Mouse (Mus musculus) MEL (cell line): Measurements from ENCODE around the gene Cilp. TPM values are rescaled to one million over a fixed set of nuclear protein-coding genes. Genes with fewer than 3 reads are reported as not detected.

Source experiments
- DNase-seq: peaks from one replicate; pipeline ENCODE4 v3.0.0; 2011; ENCODE audit warnings: low read depth, low spot score
- H3K27ac ChIP-seq: 2 replicates; pipeline ENCODE4 v1.5.1; 2012; ENCODE audit warnings: low read depth, mild to moderate bottlenecking, control low read depth, low read length, moderate library complexity; ENCODE audit not compliant: control insufficient read depth
- H3K27me3 ChIP-seq, 2 experiments: fragments of 150-350 bp in 1 of 2; sonication (generic) in 1 of 2; 2 replicates each; pipeline ENCODE4 v1.6.1; 2012; ENCODE audit warnings: low read length in 2 of 2, mild to moderate bottlenecking in 2 of 2, improper control_type of control experiment in 1 of 2, moderate library complexity in 1 of 2; ENCODE audit not compliant: insufficient read depth in 2 of 2, control insufficient read depth in 1 of 2
- H3K36me3 ChIP-seq, 2 experiments: 2 replicates each; pipeline ENCODE4 v1.6.1; 2012 to 2014; ENCODE audit warnings: low read length in 2 of 2, improper control_type of control experiment in 1 of 2, inconsistent platforms in 1 of 2, mild to moderate bottlenecking in 1 of 2; ENCODE audit not compliant: insufficient read depth in 2 of 2, control insufficient read depth in 1 of 2
- H3K4me1 ChIP-seq, 2 experiments: fragments of 150-350 bp in 1 of 2; sonication (generic) in 1 of 2; 2 replicates each; pipeline ENCODE4 v1.6.1; 2012; ENCODE audit warnings: low read length in 2 of 2, improper control_type of control experiment in 1 of 2, mild to moderate bottlenecking in 1 of 2; ENCODE audit not compliant: insufficient read depth in 2 of 2, control insufficient read depth in 1 of 2
- H3K4me3 ChIP-seq, 2 experiments: fragments of 150-350 bp in 1 of 2; sonication (generic) in 1 of 2; 2 replicates each; pipeline ENCODE4 v1.5.1; 2012; ENCODE audit warnings: low read depth in 2 of 2, low read length in 2 of 2, mild to moderate bottlenecking in 2 of 2, moderate library complexity in 2 of 2, control low read depth in 1 of 2, improper control_type of control experiment in 1 of 2; ENCODE audit not compliant: control insufficient read depth in 1 of 2, insufficient read depth in 1 of 2
- H3K79me2 ChIP-seq: 2 replicates; pipeline ENCODE4 v1.6.1; 2012; ENCODE audit warnings: mild to moderate bottlenecking, low read length, moderate library complexity; ENCODE audit not compliant: control insufficient read depth, poor library complexity, insufficient read depth
- H3K9ac ChIP-seq: 2 replicates; pipeline ENCODE4 v1.6.1; 2012; ENCODE audit warnings: low read depth, mild to moderate bottlenecking, control low read depth, low read length, moderate library complexity; ENCODE audit not compliant: control insufficient read depth, poor library complexity, severe bottlenecking
- H3K9me3 ChIP-seq: fragments of 150-350 bp; sonication (generic); replicated peaks from 2 replicates; pipeline ENCODE4 v1.6.1; 2012; ENCODE audit warnings: mild to moderate bottlenecking, low read length, improper control_type of control experiment, moderate library complexity; ENCODE audit not compliant: insufficient read depth
- CHD1 ChIP-seq: IDR thresholded peaks from 2 replicates; pipeline ENCODE4 v1.6.1; 2012; ENCODE audit warnings: low read depth, mild to moderate bottlenecking, inconsistent platforms, low read length, improper control_type of control experiment
- CHD2 ChIP-seq: IDR thresholded peaks from 2 replicates; pipeline ENCODE4 v1.6.1; 2011; ENCODE audit warnings: low read length, improper control_type of control experiment
- CTCF ChIP-seq, 3 experiments: IDR thresholded peaks in 2 of 3; conservative IDR thresholded peaks in 1 of 3; 2 replicates each; pipeline ENCODE4 v1.5.1; 2011 to 2012; ENCODE audit warnings: low read length in 3 of 3, low read depth in 2 of 3, mild to moderate bottlenecking in 2 of 3, improper control_type of control experiment in 1 of 3, inconsistent platforms in 1 of 3, mixed read lengths in 1 of 3, moderate library complexity in 1 of 3; ENCODE audit not compliant: control insufficient read depth in 1 of 3, insufficient read depth in 1 of 3, poor library complexity in 1 of 3, severe bottlenecking in 1 of 3
- E2F4 ChIP-seq: IDR thresholded peaks from 2 replicates; pipeline ENCODE4 v1.6.1; 2011; ENCODE audit warnings: low read depth, low read length, improper control_type of control experiment, borderline replicate concordance
- EP300 ChIP-seq, 2 experiments: IDR thresholded peaks; 2 replicates each; pipeline ENCODE4 v1.6.1; 2011; ENCODE audit warnings: improper control_type of control experiment in 2 of 2, low read length in 2 of 2, low read depth in 1 of 2, mild to moderate bottlenecking in 1 of 2
- ETS1 ChIP-seq: IDR thresholded peaks from 2 replicates; pipeline ENCODE4 v1.6.1; 2012; ENCODE audit warnings: low read depth, mild to moderate bottlenecking, inconsistent platforms, low read length, improper control_type of control experiment, moderate library complexity
- GABPA ChIP-seq: IDR thresholded peaks from 2 replicates; pipeline ENCODE4 v1.6.1; 2012; ENCODE audit warnings: low read depth, mild to moderate bottlenecking, inconsistent platforms, low read length, improper control_type of control experiment, moderate library complexity
- GATA1 ChIP-seq: IDR thresholded peaks from 2 replicates; pipeline ENCODE4 v1.6.1; 2011; ENCODE audit warnings: low read depth, low read length, improper control_type of control experiment
- HCFC1 ChIP-seq: IDR thresholded peaks from 2 replicates; pipeline ENCODE4 v1.6.1; 2012; ENCODE audit warnings: low read depth, mild to moderate bottlenecking, inconsistent platforms, low read length, improper control_type of control experiment, moderate library complexity
- JUND ChIP-seq: IDR thresholded peaks from 2 replicates; pipeline ENCODE4 v1.6.1; 2011; ENCODE audit warnings: low read depth, mild to moderate bottlenecking, improper control_type of control experiment, low read length
- MAFK ChIP-seq: IDR thresholded peaks from 2 replicates; pipeline ENCODE4 v1.6.1; 2011; ENCODE audit warnings: low read depth, mild to moderate bottlenecking, low read length, improper control_type of control experiment, borderline replicate concordance
- MAZ ChIP-seq: IDR thresholded peaks from 2 replicates; pipeline ENCODE4 v1.6.1; 2012; ENCODE audit warnings: low read depth, mild to moderate bottlenecking, inconsistent platforms, low read length, improper control_type of control experiment
- MEF2A ChIP-seq: IDR thresholded peaks from 2 replicates; pipeline ENCODE4 v1.6.1; 2014; ENCODE audit warnings: low read depth, mild to moderate bottlenecking, inconsistent platforms, low read length, improper control_type of control experiment; ENCODE audit not compliant: poor library complexity, insufficient replicate concordance, severe bottlenecking; ENCODE audit errors: extremely low read depth
- MYC ChIP-seq: IDR thresholded peaks from 2 replicates; pipeline ENCODE4 v1.6.1; 2011; ENCODE audit warnings: low read depth, mild to moderate bottlenecking, low read length, improper control_type of control experiment, moderate library complexity
- NELFE ChIP-seq: IDR thresholded peaks from 2 replicates; pipeline ENCODE4 v1.6.1; 2011; ENCODE audit warnings: low read depth, low read length, improper control_type of control experiment
- POLR2A ChIP-seq, 2 experiments: IDR thresholded peaks; 2 replicates each; pipeline ENCODE4 v1.6.1; 2011 to 2012; ENCODE audit warnings: low read length in 2 of 2, mild to moderate bottlenecking in 2 of 2, control low read depth in 1 of 2, improper control_type of control experiment in 1 of 2, low read depth in 1 of 2, moderate library complexity in 1 of 2; ENCODE audit not compliant: control insufficient read depth in 1 of 2, insufficient read depth in 1 of 2, poor library complexity in 1 of 2
- RCOR1 ChIP-seq: IDR thresholded peaks from 2 replicates; pipeline ENCODE4 v1.6.1; 2012; ENCODE audit warnings: low read depth, mild to moderate bottlenecking, inconsistent platforms, low read length, improper control_type of control experiment
- TAL1 ChIP-seq: IDR thresholded peaks from 2 replicates; pipeline ENCODE4 v1.6.1; 2012; ENCODE audit warnings: mild to moderate bottlenecking, inconsistent platforms, low read length, moderate library complexity, mixed read lengths
- TCF12 ChIP-seq: IDR thresholded peaks from 2 replicates; pipeline ENCODE4 v1.6.1; 2014; ENCODE audit warnings: low read depth, mild to moderate bottlenecking, inconsistent platforms, low read length, improper control_type of control experiment, moderate library complexity
- ZC3H11A ChIP-seq: IDR thresholded peaks from 2 replicates; pipeline ENCODE4 v1.6.1; 2012; ENCODE audit warnings: low read depth, mild to moderate bottlenecking, inconsistent platforms, low read length, improper control_type of control experiment
- polyA plus RNA-seq, 2 experiments: library from polyadenylated mRNA; stranded (reverse) in 1 of 2; unstranded in 1 of 2; fragments of >175 nt in 1 of 2; fragments of >200 nt in 1 of 2; gene quantifications; 2 replicates each; pipeline versions ENCODE4 v1.2.1 to v1.2.4; 2012; ENCODE audit warnings: low replicate concordance in 2 of 2, low read depth in 1 of 2; ENCODE audit not compliant: insufficient read length in 2 of 2, insufficient read depth in 1 of 2, missing spikeins in 1 of 2
- total RNA-seq: library from RNA; depleted of rRNA; stranded (reverse); fragments of 300-350 nt; gene quantifications from 2 replicates; pipeline ENCODE4 v1.2.3, GENCODE M21; 2012; rRNA removed

Gene Cilp
- total and polyA plus RNA-seq, 3 experiments, result 0.01 TPM; not detected in 2

DNA sequence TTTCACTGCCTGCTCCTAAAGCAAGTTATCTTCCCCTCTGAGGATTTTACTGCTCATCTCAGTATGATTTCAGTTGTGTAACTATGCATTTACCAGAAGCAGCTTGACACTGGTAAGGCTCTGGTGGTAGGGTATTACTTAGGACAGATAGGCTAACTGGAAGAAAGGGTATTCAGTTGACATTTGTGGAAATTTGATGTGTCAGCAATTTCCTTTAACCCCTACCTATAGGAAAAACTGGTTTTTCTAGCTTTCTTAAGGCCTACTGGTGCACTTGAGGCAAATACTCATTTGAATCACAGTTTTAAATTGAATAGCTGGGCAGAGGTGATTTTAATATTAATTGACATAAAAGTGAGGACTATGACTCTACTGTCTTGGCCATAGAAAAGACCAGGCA is 61.0 kb downstream of the Cilp start:
- Histone ChIP-seq H3K79me2 (no peaks in the 10 kb centered on the region), H3K27ac (no peak overlapping the region), H3K9ac (no peak overlapping the region), H3K4me1 (peaks cover 0 to 3% of the 10 kb centered on the region in 2 experiments; a peak in 2 of 4 replicates), H3K9me3 (no peaks in the 10 kb centered on the region)
- DNase-seq, result no peak
- TF ChIP-seq MAFK (peak; percentile 81; the same call in 1 of the 2 replicates), GABPA (no peak)
- TF ChIP-seq, all 39 proteins: peak for 1
- Histone ChIP-seq H3K36me3 (peaks cover 4 to 28% of the 10 kb centered on the region in 2 experiments), H3K27me3 (no peaks in the 10 kb centered on the region), H3K4me3 (no peak overlapping the region)

DNA sequence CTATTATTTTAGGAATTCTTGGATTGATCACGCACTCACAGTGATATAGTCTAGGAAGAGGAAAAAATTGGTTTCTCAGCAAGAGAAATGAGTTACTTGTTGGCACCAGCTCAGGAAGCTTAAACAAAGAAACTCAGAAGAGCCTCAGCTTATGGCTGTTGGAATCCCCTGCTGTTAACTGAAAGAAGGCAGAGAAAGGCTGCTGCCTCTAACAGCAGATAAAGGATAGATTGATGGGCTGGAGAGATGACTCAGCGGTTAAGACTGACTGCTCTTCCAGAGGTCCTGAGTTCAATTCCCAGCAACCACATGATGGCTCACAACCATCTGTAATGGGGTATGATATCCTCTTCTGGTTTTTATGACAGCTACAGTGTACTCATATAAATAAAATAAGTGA is 62.4 kb downstream of the Cilp start:
- H3K36me3 ChIP-seq, result peaks cover 4 to 26% of the 10 kb centered on the region in 2 experiments
- TF ChIP-seq MYC (no peak), CHD2 (no peak), ETS1 (peak; percentile 14; the same call in 1 of the 2 replicates), MEF2A (no peak), E2F4 (no peak), GATA1 (no peak), RCOR1 (no peak), TAL1 (no peak), JUND (no peak), EP300 (IDR thresholded peaks at IDR 0.05; ENCODE audit: low read depth in 1 of 2, low read length in 2 of 2) (0 out of 4 replicates have a peak, but pooled peaks of 1 of the 2 experiments have one; percentile 22), MAZ (no peak), CTCF (IDR thresholded peaks at IDR 0.05 in 2 of 3, conservative IDR thresholded peaks at IDR 0.05 in 1 of 3; ENCODE audit: control insufficient read depth in 1 of 3, insufficient read depth in 1 of 3, low read depth in 2 of 3, low read length in 3 of 3, poor library complexity in 1 of 3, severe bottlenecking in 1 of 3) (no peak), NELFE (no peak), TCF12 (no peak), ZC3H11A (no peak), CHD1 (no peak), GABPA (0 out of 2 replicates have a peak, but pooled peaks have one; percentile 18), HCFC1 (no peak), POLR2A (IDR thresholded peaks at IDR 0.05; ENCODE audit: control insufficient read depth in 1 of 2, insufficient read depth in 1 of 2, low read depth in 1 of 2, low read length in 2 of 2, poor library complexity in 1 of 2) (no peak)
- TF ChIP-seq, all 39 proteins: peak for 3
- no peaks in the 10 kb centered on the region for H3K9me3 ChIP-seq
- H3K27ac ChIP-seq, result no peak overlapping the region
- no peaks in the 10 kb centered on the region for H3K79me2 ChIP-seq
- DNase-seq, result peak; percentile 53
- H3K9ac ChIP-seq, result no peak overlapping the region
- H3K4me3 ChIP-seq, result no peak overlapping the region
- peaks cover 0 to 3% of the 10 kb centered on the region in 2 experiments; a peak in 2 of 4 replicates for H3K4me1 ChIP-seq
- no peaks in the 10 kb centered on the region for H3K27me3 ChIP-seq

Other genes starting within 250 kb of the Cilp start
- gene Hacd3, start 243.5 kb upstream of the Cilp start, total RNA-seq, result 47.7 and 57.9 TPM in 2 replicates
- gene Hacd3, start 243.5 kb upstream of the Cilp start, polyA plus RNA-seq, result 100 to 1,000 TPM in 1 of 2 experiments, 10 to 100 TPM in 1; 47.3 to 340 TPM
- 42.5 and 51.8 TPM in 2 replicates for gene Dpp8, start 232.8 kb upstream of the Cilp start, total RNA-seq
- gene Dpp8, start 232.8 kb upstream of the Cilp start, polyA plus RNA-seq, result 10 to 100 TPM in 1 of 2 experiments, not detected in 1; 62.1 TPM
- gene Igdcc4, start 163.7 kb upstream of the Cilp start, total RNA-seq, result under 0.01 and 0.03 TPM in 2 replicates
- under 1 TPM in 1 of 2 experiments, not detected in 1; 0.14 TPM for gene Igdcc4, start 163.7 kb upstream of the Cilp start, polyA plus RNA-seq
- not detected in 2 replicates for gene Igdcc3, start 124.0 kb upstream of the Cilp start, total RNA-seq
- not detected for gene Igdcc3, start 124.0 kb upstream of the Cilp start, polyA plus RNA-seq
- 1.3 and 1.4 TPM in 2 replicates for gene Parp16, start 69.8 kb upstream of the Cilp start, total RNA-seq
- gene Parp16, start 69.8 kb upstream of the Cilp start, polyA plus RNA-seq, result 1 to 10 TPM in 1 of 2 experiments, not detected in 1; 5.1 TPM
- gene Clpx, start 29.1 kb downstream of the Cilp start, total RNA-seq, result 38.7 and 38.8 TPM in 2 replicates
- gene Clpx, start 29.1 kb downstream of the Cilp start, polyA plus RNA-seq, result 10 to 100 TPM in 1 of 2 experiments, not detected in 1; 32.4 TPM
- gene Pdcd7, start 80.9 kb downstream of the Cilp start, total RNA-seq, result 20.3 and 22.8 TPM in 2 replicates
- 10 to 100 TPM in 1 of 2 experiments, not detected in 1; 34.5 TPM for gene Pdcd7, start 80.9 kb downstream of the Cilp start, polyA plus RNA-seq
- gene Ubap1l, start 95.9 kb downstream of the Cilp start, total RNA-seq, result not detected in 2 replicates
- gene Ubap1l, start 95.9 kb downstream of the Cilp start, polyA plus RNA-seq, result under 1 TPM in 1 of 2 experiments, not detected in 1; 0.08 TPM
- gene Kbtbd13, start 126.5 kb downstream of the Cilp start, total RNA-seq, result not detected in 2 replicates
- gene Kbtbd13, start 126.5 kb downstream of the Cilp start, polyA plus RNA-seq, result not detected
- 0.10 and 0.12 TPM in 2 replicates for gene Rasl12, start 133.3 kb downstream of the Cilp start, total RNA-seq
- under 1 TPM in 1 of 2 experiments, not detected in 1; 0.19 TPM for gene Rasl12, start 133.3 kb downstream of the Cilp start, polyA plus RNA-seq
- gene Slc51b, start 157.8 kb downstream of the Cilp start, total RNA-seq, result not detected in 2 replicates
- not detected for gene Slc51b, start 157.8 kb downstream of the Cilp start, polyA plus RNA-seq
- gene Mtfmt, start 170.6 kb downstream of the Cilp start, total RNA-seq, result 10.6 and 10.9 TPM in 2 replicates
- gene Mtfmt, start 170.6 kb downstream of the Cilp start, polyA plus RNA-seq, result 10 to 100 TPM in 1 of 2 experiments, not detected in 1; 14.2 TPM
- 21.7 and 22.7 TPM in 2 replicates for gene Spg21, start 195.8 kb downstream of the Cilp start, total RNA-seq
- 10 to 100 TPM in 1 of 2 experiments, not detected in 1; 25.9 TPM for gene Spg21, start 195.8 kb downstream of the Cilp start, polyA plus RNA-seq